Mouse (Mus musculus): ENCODE data around the gene Plce1. TPM values are rescaled to one million over a fixed set of nuclear protein-coding genes. Genes with fewer than 3 reads are reported as not detected.

Plce1 gene
- polyA plus RNA-seq, 1 experiment from 2014 or later = 4.5 TPM

- Histone ChIP-seq H3K27ac (replicated peaks) (no peak overlapping the region), H3K9ac (no peak overlapping the region), H3K4me2 (no peak overlapping the region), H3K9me3 (no peaks in the 10 kb centered on the region), H3K27me3 (replicated peaks) (no peaks in the 10 kb centered on the region), H3K4me1 (peaks cover 14% of the 10 kb centered on the region), H3K36me3 (no peaks in the 10 kb centered on the region), H3K4me3 (no peak overlapping the region)
- WGBS = 50% methylated on average over 1 of the region's 1 CpGs
- ATAC-seq (ENCODE audit: extremely low read depth, insufficient number of reproducible peaks, low FRiP score, low TSS enrichment) = no peak
These were observed 352.3 kb downstream of the Plce1 start for GRCm38 (mm10) chr19:38833224-38833623.

Other genes starting within 250 kb of the Plce1 start
- gene Lgi1, start 216.6 kb upstream of the Plce1 start, polyA plus RNA-seq (2015; fragmentation: Nextera tagmentation; extraction: Ambion mirVana) = 0.05 TPM in 1 of 2 replicates, not detected in the other
- gene Slc35g1, start 85.1 kb upstream of the Plce1 start, polyA plus RNA-seq (2015; fragmentation: Nextera tagmentation; extraction: Ambion mirVana) = 1.9 and 2.0 TPM in 2 replicates

Data from heart, embryonic 13.5 days (tissue).